Mouse (Mus musculus) kidney, embryonic 16.5 days (tissue): ENCODE measurements around the gene Proser3. TPM values are rescaled to one million over a fixed set of nuclear protein-coding genes. Genes with fewer than 3 reads are reported as not detected.
A peak's percentile ranks its signal among the peaks of the same experiment; 100 is the strongest.

ENCODE experiments used
- ATAC-seq: fragments of 200-750 bp; cut with Nextera tagmentation; 2 replicates; pipeline ENCODE4 v1.8.0; 2017; ENCODE audit warnings: moderate TSS enrichment; ENCODE audit not compliant: low FRiP score, low TSS enrichment
- H3K27ac ChIP-seq: fragments of 300-500 bp; sonication (generic); 2 replicates; pipeline ENCODE4 v1.5.1; 2014; ENCODE audit warnings: low read length
- H3K27me3 ChIP-seq: fragments of 300-500 bp; sonication (generic); 2 replicates; pipeline ENCODE4 v1.6.1; 2014; ENCODE audit warnings: low read length, control low read depth, mixed read lengths; ENCODE audit not compliant: insufficient read depth
- H3K36me3 ChIP-seq: fragments of 300-500 bp; sonication (generic); 2 replicates; pipeline ENCODE4 v1.6.1; 2014; ENCODE audit warnings: low read length, control low read depth, mixed read lengths; ENCODE audit not compliant: insufficient read depth
- H3K4me1 ChIP-seq: fragments of 300-500 bp; sonication (generic); 2 replicates; pipeline ENCODE4 v1.6.1; 2014; ENCODE audit warnings: low read length, control low read depth, mixed read lengths; ENCODE audit not compliant: insufficient read depth
- H3K4me2 ChIP-seq: fragments of 300-500 bp; sonication (generic); replicated peaks from 2 replicates; pipeline ENCODE4 v1.6.1; 2014; ENCODE audit warnings: low read depth, low read length
- H3K4me3 ChIP-seq: fragments of 300-500 bp; sonication (generic); 2 replicates; pipeline ENCODE4 v1.5.1; 2014; ENCODE audit warnings: mild to moderate bottlenecking, low read length
- H3K9ac ChIP-seq: fragments of 300-500 bp; sonication (generic); replicated peaks from 2 replicates; pipeline ENCODE4 v1.6.1; 2014; ENCODE audit warnings: low read length
- H3K9me3 ChIP-seq: fragments of 300-500 bp; sonication (generic); 2 replicates; pipeline ENCODE4 v1.6.1; 2016; ENCODE audit warnings: low read length, control low read depth
- WGBS: fragments of 180-500 bp; shearing (Covaris S2); extraction: QIAGEN DNeasy Blood & Tissue Kit; methylation state at CpG from one replicate; pipeline ENCODE4 v1.1.7; 2014; 5-methylcytosine and 5-hydroxymethylcytosine counted together
- polyA plus RNA-seq: library from polyadenylated mRNA; unstranded; fragments of >200 nt; fragmentation: Nextera tagmentation; extraction: Ambion mirVana; gene quantifications from 2 replicates; pipeline ENCODE4 v1.2.1, GENCODE M21; 2015

Gene Proser3
- polyA plus RNA-seq, 1 experiment from 2014 or later: 12.0 TPM

- H3K4me3 ChIP-seq: no peak overlapping the region
- H3K27me3 ChIP-seq: no peaks in the 10 kb centered on the region
- peaks cover 97% of the 10 kb centered on the region for H3K36me3 ChIP-seq
- H3K27ac ChIP-seq: no peak overlapping the region
- no peak overlapping the region for H3K4me2 ChIP-seq
- H3K9ac ChIP-seq: no peak overlapping the region
- 89% methylated on average over 8 of the region's 8 CpGs for WGBS
- no peaks in the 10 kb centered on the region for H3K9me3 ChIP-seq
- H3K4me1 ChIP-seq: no peaks in the 10 kb centered on the region
- no peak for ATAC-seq
These were observed 27.9 kb upstream of the Proser3 start for GRCm38 (mm10) chr7:30579950-30580349.

DNA sequence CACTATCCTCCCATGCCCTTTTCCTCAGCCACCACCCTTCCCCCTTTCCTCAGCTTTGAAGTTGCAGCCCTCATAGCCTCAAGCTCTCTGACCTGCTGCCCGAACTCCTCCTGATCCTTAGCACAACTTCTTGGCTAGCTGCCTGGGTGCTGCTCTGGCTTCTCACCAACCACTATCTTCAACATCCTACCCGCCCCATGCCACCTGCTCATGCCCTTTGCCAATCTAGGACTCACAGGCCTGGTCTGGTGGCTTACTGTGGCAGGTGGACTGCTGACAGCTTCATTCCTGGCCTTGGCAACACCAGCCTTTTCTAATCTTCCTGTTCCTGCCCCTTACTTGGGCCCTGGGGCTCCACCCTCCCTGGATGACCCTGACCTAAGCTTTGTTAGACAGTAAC, 20.9 kb upstream of the Proser3 start:
- H3K4me1 ChIP-seq: no peaks in the 10 kb centered on the region
- no peak for ATAC-seq
- H3K36me3 ChIP-seq: peaks cover 96% of the 10 kb centered on the region
- no peak overlapping the region for H3K4me3 ChIP-seq
- H3K4me2 ChIP-seq: no peak overlapping the region
- WGBS: 61% methylated on average over 2 of the region's 2 CpGs
- no peak overlapping the region for H3K9ac ChIP-seq
- H3K27me3 ChIP-seq: no peaks in the 10 kb centered on the region
- H3K9me3 ChIP-seq: no peaks in the 10 kb centered on the region
- no peak overlapping the region for H3K27ac ChIP-seq

- Histone ChIP-seq H3K9ac (no peak overlapping the region), H3K4me3 (no peak overlapping the region), H3K27ac (no peak overlapping the region), H3K27me3 (no peaks in the 10 kb centered on the region), H3K36me3 (peaks cover 93% of the 10 kb centered on the region), H3K4me1 (no peaks in the 10 kb centered on the region), H3K4me2 (no peak overlapping the region), H3K9me3 (no peaks in the 10 kb centered on the region)
- 93% methylated on average over 5 of the region's 5 CpGs for WGBS
- no peak for ATAC-seq
These were observed 20.3 kb upstream of the Proser3 start for GRCm38 (mm10) chr7:30572389-30572788.

- peaks cover 7% of the 10 kb centered on the region for H3K4me1 ChIP-seq
- H3K27me3 ChIP-seq: no peaks in the 10 kb centered on the region
- no peaks in the 10 kb centered on the region for H3K9me3 ChIP-seq
- H3K4me2 ChIP-seq: no peak overlapping the region
- no peak for ATAC-seq
- peaks cover 68% of the 10 kb centered on the region for H3K36me3 ChIP-seq
- no peak overlapping the region for H3K27ac ChIP-seq
- no peak overlapping the region for H3K9ac ChIP-seq
- no peak overlapping the region for H3K4me3 ChIP-seq
- WGBS: 89% methylated on average over 11 of the region's 11 CpGs
These were observed 15.5 kb upstream of the Proser3 start for GRCm38 (mm10) chr7:30567555-30567954.

DNA sequence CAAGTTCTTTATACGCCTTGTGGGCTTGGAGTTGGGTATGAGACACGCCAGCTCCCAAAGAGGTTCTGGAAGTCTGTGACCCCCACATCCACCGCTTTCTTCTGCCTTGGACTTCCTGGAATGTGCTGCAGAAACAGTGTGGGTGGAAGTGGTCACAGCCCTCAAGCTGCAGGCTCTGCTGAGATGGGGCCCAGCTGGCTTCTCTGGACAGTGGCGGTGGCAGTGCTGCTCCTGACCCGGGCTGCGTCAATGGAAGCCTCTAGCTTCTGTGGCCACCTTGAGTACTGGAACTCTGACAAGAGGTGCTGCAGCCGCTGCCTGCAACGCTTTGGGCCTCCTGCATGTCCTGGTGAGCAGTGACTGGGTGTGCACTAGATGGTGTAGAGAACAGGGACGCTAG, 13.9 kb upstream of the Proser3 start:
- no peaks in the 10 kb centered on the region for H3K27me3 ChIP-seq
- no peak overlapping the region for H3K4me2 ChIP-seq
- peaks cover 56% of the 10 kb centered on the region for H3K36me3 ChIP-seq
- H3K27ac ChIP-seq: 0 out of 2 replicates have a peak overlapping the region, but pooled peaks have one; percentile 26
- H3K9ac ChIP-seq: no peak overlapping the region
- WGBS: 79% methylated on average over 9 of the region's 9 CpGs
- no peak overlapping the region for H3K4me3 ChIP-seq
- H3K9me3 ChIP-seq: no peaks in the 10 kb centered on the region
- H3K4me1 ChIP-seq: peaks cover 7% of the 10 kb centered on the region
- no peak for ATAC-seq

DNA sequence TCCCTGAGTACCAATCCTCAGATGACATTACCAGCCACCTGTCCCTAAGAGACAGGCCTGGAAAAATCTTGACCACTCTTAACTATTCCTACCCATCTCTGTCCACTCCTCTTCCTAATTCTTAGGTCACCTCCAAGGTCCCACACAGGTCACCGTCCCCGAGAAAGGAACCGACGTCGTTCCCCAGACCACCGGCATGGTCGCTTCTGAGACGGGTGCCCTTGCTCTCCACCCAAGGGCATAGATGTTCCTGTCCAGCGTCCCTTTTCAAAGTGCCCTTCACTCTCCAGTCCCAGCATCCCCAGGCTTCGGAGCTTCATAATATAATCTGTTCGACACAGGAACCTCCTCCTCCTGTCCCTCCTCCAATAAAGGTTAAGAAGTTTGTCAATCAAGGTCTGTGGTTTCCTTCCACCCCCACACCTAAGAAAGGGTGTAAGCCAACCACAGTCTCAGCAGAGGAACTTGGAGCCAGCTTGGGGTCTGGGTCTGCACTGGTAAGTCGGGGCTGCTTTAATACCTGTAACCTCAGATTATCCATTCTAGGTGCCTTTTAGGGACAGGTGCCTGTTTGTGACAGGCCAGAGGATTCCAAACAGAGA, 13.0 kb upstream of the Proser3 start, which contains the start of gene Igflr1:
Igflr1 (plus strand) TSS at position 458 of the 602 bp plus-strand sequence.
- no peak for ATAC-seq
- 0 out of 2 replicates have a peak within 1 kb of the TSS, but pooled peaks have one; percentile 82 for H3K4me3 ChIP-seq
- 94% methylated on average over 12 of the region's 12 CpGs for WGBS
- no peaks in the 10 kb centered on the region for H3K9me3 ChIP-seq
- H3K4me2 ChIP-seq: no peak within 1 kb of the TSS
- H3K27ac ChIP-seq: 0 out of 2 replicates have a peak within 1 kb of the TSS, but pooled peaks have one; percentile 26
- H3K27me3 ChIP-seq: no peaks in the 10 kb centered on the region
- H3K9ac ChIP-seq: peak within 1 kb of the TSS; percentile 89; the same call in 1 of the 2 replicates
- H3K36me3 ChIP-seq: peaks cover 46% of the 10 kb centered on the region
- H3K4me1 ChIP-seq: peaks cover 7% of the 10 kb centered on the region

- 21% methylated on average over 6 of the region's 6 CpGs for WGBS
- Histone ChIP-seq H3K4me1 (peaks cover 7% of the 10 kb centered on the region), H3K36me3 (peaks cover 35% of the 10 kb centered on the region), H3K9me3 (no peaks in the 10 kb centered on the region), H3K27ac (peak overlapping the region; percentile 99; the same call in 1 of the 2 replicates), H3K4me2 (peak overlapping the region; percentile 56), H3K27me3 (no peaks in the 10 kb centered on the region), H3K9ac (peak overlapping the region; percentile 89), H3K4me3 (peak overlapping the region; percentile 82)
- no peak for ATAC-seq
These were observed 11.8 kb upstream of the Proser3 start for GRCm38 (mm10) chr7:30563906-30564280.

GRCm38 (mm10) chr7:30563117-30563905, 11.2 kb upstream of the Proser3 start, which contains the start of the genes U2af1l4, Gm49396 and Psenen:
Gene U2af1l4 (plus strand): TSS chr7:30563301.
Gene Gm49396 (plus strand): TSS chr7:30563344.
Gene Psenen (minus strand): TSS chr7:30563627.
- Histone ChIP-seq H3K36me3 (peaks cover 29% of the 10 kb centered on the region), H3K27ac (peak within 1 kb of the TSS; percentile 99), H3K27me3 (no peaks in the 10 kb centered on the region), H3K4me2 (peak within 1 kb of the TSS; percentile 78), H3K9ac (peak within 1 kb of the TSS; percentile 89), H3K4me3 (peak within 1 kb of the TSS; percentile 82), H3K9me3 (no peaks in the 10 kb centered on the region), H3K4me1 (peaks cover 13% of the 10 kb centered on the region)
- under 1% methylated on average over 44 of the region's 45 CpGs for WGBS
- peak; percentile 86 for ATAC-seq

DNA sequence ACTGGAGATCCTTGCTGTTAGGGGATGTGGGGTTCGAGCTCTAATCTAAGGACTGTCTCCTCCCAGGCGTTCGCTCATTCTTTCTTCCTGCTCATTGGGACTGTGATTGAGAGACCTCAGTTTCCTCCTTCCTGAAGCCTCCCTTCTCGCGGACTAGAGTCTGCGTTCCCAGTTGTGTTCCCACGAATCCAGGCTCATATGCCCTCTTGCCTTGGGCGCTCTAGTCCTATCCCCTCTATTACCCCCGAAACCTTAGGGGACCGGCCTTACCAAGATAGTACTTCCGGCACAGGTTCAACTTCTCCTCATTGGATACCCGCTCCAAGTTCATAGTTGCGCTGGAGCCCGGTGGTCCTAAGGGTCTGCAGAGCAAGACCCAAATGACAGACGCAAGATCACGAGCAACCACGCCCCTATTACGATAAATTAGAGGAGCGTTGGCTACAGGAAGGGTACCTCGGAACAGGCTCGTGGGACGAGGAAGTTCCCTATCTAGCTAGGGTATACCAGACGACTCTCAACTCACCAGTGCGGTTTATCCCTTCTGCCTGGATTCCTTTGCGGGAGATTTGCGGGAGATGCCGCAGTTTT, 10.5 kb upstream of the Proser3 start:
- Histone ChIP-seq H3K27me3 (no peaks in the 10 kb centered on the region), H3K9ac (peak overlapping the region; percentile 81), H3K36me3 (peaks cover 25% of the 10 kb centered on the region), H3K9me3 (no peaks in the 10 kb centered on the region), H3K27ac (peak overlapping the region; percentile 79), H3K4me3 (peak overlapping the region; percentile 82), H3K4me1 (peaks cover 19% of the 10 kb centered on the region), H3K4me2 (peak overlapping the region; percentile 78)
- WGBS: under 1% methylated on average over 27 of the region's 27 CpGs
- 0 out of 2 replicates have a peak, but pooled peaks have one; percentile 4 for ATAC-seq
